Mouse (Mus musculus): ENCODE results near the gene Aplp2. TPM values are rescaled to one million over a fixed set of nuclear protein-coding genes. Genes with fewer than 3 reads are reported as not detected.

Gene Aplp2
- polyA plus RNA-seq, 1 experiment: 47.3 TPM

DNA sequence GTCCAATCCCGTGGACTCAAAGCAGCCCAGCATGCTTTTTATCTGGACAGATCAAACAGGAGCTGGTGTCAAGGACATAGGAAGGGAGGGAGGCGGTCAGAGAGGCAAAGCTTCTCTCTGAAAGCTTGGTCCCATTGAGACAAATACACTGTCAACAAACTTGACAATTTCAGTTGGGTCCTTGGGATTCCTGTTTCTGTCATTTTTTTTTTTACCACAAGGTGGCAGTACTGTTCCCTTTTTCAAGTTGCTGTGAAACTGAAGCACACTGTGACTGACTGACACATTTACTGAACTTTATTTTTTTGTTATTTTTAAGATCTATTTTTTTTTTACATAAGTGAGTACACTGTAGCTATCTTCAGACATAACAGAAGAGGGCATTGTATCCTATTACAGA is 60.6 kb downstream of the Aplp2 start:
- H3ac ChIP-seq (ENCODE audit: control insufficient read depth, insufficient read length, low read depth): no peak overlapping the region
- no peaks in the 10 kb centered on the region for H3K79me3 ChIP-seq (ENCODE audit: low read depth)
- no peaks in the 10 kb centered on the region for H3K27me3 ChIP-seq (ENCODE audit: control insufficient read depth, insufficient read depth, insufficient read length)
- no peaks in the 10 kb centered on the region for H3K79me2 ChIP-seq (ENCODE audit: control insufficient read depth, insufficient read depth)
- TF ChIP-seq MAX (IDR thresholded peaks at IDR 0.05) (no peak), MYOD1 (IDR thresholded peaks at IDR 0.05; ENCODE audit: control insufficient read depth, insufficient read length, low read depth) (no peak), CTCF (IDR thresholded peaks at IDR 0.05; ENCODE audit: control insufficient read depth, insufficient read depth, insufficient read length) (no peak), USF1 (IDR thresholded peaks at IDR 0.05; ENCODE audit: low read depth) (no peak), FOSL1 (IDR thresholded peaks at IDR 0.05; ENCODE audit: insufficient read depth, low read length, poor library complexity, severe bottlenecking) (no peak), CEBPB (IDR thresholded peaks at IDR 0.05; ENCODE audit: low read depth) (no peak)
- H3K36me3 ChIP-seq (ENCODE audit: control insufficient read depth, insufficient read depth): peaks cover 15% of the 10 kb centered on the region
- no peak overlapping the region for H3K4me3 ChIP-seq (ENCODE audit: insufficient read depth, poor library complexity, severe bottlenecking)

DNA sequence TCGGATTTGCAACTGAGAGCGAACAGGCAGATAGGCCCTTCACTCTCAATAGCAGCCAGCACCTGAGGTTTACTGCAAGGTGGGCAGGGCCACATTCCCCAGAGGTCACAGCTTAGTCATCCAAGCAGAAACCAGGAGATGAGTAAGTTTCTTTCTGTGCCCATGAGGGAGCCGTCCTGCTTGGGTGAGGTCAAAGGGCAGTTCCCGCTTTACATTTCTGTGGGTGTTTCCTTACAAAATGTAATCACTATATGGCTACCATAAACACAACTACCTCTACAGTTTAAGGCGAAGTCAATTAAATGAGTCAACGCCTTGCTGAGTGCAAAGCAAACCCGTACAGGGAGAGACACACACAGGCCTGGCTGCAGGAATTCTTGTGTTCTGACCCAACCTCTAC is 63.5 kb downstream of the Aplp2 start:
- Histone ChIP-seq H3K79me3 (ENCODE audit: low read depth) (no peaks in the 10 kb centered on the region), H3K4me3 (ENCODE audit: insufficient read depth, poor library complexity, severe bottlenecking) (no peak overlapping the region), H3K27me3 (ENCODE audit: control insufficient read depth, insufficient read depth, insufficient read length) (no peaks in the 10 kb centered on the region), H3ac (ENCODE audit: control insufficient read depth, insufficient read length, low read depth) (no peak overlapping the region), H3K36me3 (ENCODE audit: control insufficient read depth, insufficient read depth) (peaks cover 9% of the 10 kb centered on the region), H3K79me2 (ENCODE audit: control insufficient read depth, insufficient read depth) (no peaks in the 10 kb centered on the region)
- no peak for TF ChIP-seq USF1 (IDR thresholded peaks at IDR 0.05; ENCODE audit: low read depth)
- TF ChIP-seq MYOG (IDR thresholded peaks at IDR 0.05; ENCODE audit: control insufficient read depth, extremely low read depth, insufficient read length): no peak
- TF ChIP-seq MAX (IDR thresholded peaks at IDR 0.05): no peak
- no peak for TF ChIP-seq CEBPB (IDR thresholded peaks at IDR 0.05; ENCODE audit: low read depth)
- TF ChIP-seq FOSL1 (IDR thresholded peaks at IDR 0.05; ENCODE audit: insufficient read depth, low read length, poor library complexity, severe bottlenecking): no peak
- TF ChIP-seq CTCF (IDR thresholded peaks at IDR 0.05; ENCODE audit: control insufficient read depth, insufficient read depth, insufficient read length): no peak
- TF ChIP-seq MYOD1 (IDR thresholded peaks at IDR 0.05; ENCODE audit: control insufficient read depth, insufficient read length, low read depth): no peak

DNA sequence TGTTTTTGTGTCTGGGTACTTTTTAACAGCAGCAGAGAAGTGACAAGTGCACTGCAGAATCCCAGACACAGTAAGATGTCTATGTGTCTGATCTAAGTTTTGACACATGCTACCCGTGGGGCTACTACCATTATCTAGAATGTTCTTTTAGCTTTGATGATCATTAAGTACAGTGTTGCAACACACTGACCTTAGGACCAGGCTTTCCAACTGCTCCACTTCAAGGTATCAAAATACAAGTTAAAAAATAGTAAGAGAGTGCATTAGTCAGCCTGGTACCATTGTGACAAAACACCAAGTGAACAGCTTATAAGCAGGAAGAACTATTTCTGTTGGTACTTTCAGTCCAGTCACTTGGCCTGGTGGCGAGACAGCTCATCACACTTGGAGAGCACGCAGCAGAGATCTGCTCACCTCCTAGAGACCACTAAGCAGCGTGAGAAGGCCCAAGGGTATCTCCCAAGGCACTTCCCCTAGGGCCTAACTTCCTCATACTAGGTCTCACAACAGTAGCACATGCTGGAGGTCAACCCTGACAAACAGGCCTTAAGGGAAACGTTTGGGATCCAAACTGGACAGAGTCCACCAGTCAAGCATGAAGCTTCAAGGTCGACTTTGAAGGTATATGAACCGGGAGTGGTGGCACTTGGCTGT is 66.2 kb downstream of the Aplp2 start:
- Histone ChIP-seq H3K27me3 (ENCODE audit: control insufficient read depth, insufficient read depth, insufficient read length) (no peaks in the 10 kb centered on the region), H3ac (ENCODE audit: control insufficient read depth, insufficient read length, low read depth) (no peak overlapping the region), H3K79me3 (ENCODE audit: low read depth) (no peaks in the 10 kb centered on the region), H3K4me3 (ENCODE audit: insufficient read depth, poor library complexity, severe bottlenecking) (no peak overlapping the region), H3K36me3 (ENCODE audit: control insufficient read depth, insufficient read depth) (peaks cover 5% of the 10 kb centered on the region), H3K79me2 (ENCODE audit: control insufficient read depth, insufficient read depth) (no peaks in the 10 kb centered on the region)
- TF ChIP-seq MYOD1 (IDR thresholded peaks at IDR 0.05; ENCODE audit: control insufficient read depth, insufficient read length, low read depth) (no peak), MAX (IDR thresholded peaks at IDR 0.05) (no peak), FOSL1 (IDR thresholded peaks at IDR 0.05; ENCODE audit: insufficient read depth, low read length, poor library complexity, severe bottlenecking) (no peak), CEBPB (IDR thresholded peaks at IDR 0.05; ENCODE audit: low read depth) (no peak), CTCF (IDR thresholded peaks at IDR 0.05; ENCODE audit: control insufficient read depth, insufficient read depth, insufficient read length) (no peak), USF1 (IDR thresholded peaks at IDR 0.05; ENCODE audit: low read depth) (no peak), MYOG (IDR thresholded peaks at IDR 0.05; ENCODE audit: control insufficient read depth, extremely low read depth, insufficient read length) (no peak)

DNA sequence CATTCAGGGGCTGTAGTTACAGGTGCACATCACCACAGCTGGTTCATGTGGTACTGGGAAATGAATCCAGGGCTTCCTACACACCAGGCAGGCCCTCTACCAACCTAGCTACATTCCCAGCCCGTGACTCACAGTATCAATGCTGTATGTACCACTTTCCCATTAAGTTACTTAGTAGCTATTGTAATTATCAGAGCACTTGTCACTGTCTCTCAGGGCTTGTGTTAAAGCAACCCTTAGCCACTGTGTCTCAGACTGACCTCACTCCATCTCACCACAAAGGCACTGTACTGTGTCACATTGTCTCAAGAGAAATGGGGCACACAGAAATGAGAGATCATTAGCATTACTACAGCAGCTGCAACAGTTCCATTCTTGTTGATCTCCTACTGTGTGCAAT is 68.7 kb downstream of the Aplp2 start:
- no peaks in the 10 kb centered on the region for H3K79me2 ChIP-seq (ENCODE audit: control insufficient read depth, insufficient read depth)
- TF ChIP-seq MAX (IDR thresholded peaks at IDR 0.05): no peak
- TF ChIP-seq MYOD1 (IDR thresholded peaks at IDR 0.05; ENCODE audit: control insufficient read depth, insufficient read length, low read depth): peak; percentile 60

DNA sequence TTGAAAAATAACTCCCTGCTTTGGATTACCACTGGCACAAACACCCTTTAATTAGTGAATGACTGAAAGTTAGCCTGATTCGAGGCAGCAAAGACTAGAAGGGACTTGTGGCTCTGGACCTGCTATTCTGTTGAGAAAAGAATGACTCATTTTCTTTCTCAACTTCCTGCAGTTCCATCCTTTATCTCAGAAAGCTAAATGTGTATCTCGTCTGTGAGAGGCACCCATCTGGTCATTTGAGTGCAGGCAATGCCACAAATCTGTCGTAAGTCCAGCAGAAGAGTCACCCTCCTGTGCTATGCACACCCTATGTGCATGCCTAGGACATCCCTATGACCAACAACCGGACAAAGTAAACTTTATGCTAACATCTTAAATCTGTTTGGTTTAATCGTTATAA is 78.5 kb downstream of the Aplp2 start:
- peaks cover 37% of the 10 kb centered on the region for H3K27me3 ChIP-seq (ENCODE audit: control insufficient read depth, insufficient read depth, insufficient read length)
- no peaks in the 10 kb centered on the region for H3K36me3 ChIP-seq (ENCODE audit: control insufficient read depth, insufficient read depth)
- TF ChIP-seq MYOD1 (IDR thresholded peaks at IDR 0.05; ENCODE audit: control insufficient read depth, insufficient read length, low read depth) (no peak), USF1 (IDR thresholded peaks at IDR 0.05; ENCODE audit: low read depth) (no peak), CEBPB (IDR thresholded peaks at IDR 0.05; ENCODE audit: low read depth) (no peak), FOSL1 (IDR thresholded peaks at IDR 0.05; ENCODE audit: insufficient read depth, low read length, poor library complexity, severe bottlenecking) (no peak), CTCF (IDR thresholded peaks at IDR 0.05; ENCODE audit: control insufficient read depth, insufficient read depth, insufficient read length) (no peak), MAX (IDR thresholded peaks at IDR 0.05) (no peak), MYOG (IDR thresholded peaks at IDR 0.05; ENCODE audit: control insufficient read depth, extremely low read depth, insufficient read length) (no peak)
- no peak overlapping the region for H3ac ChIP-seq (ENCODE audit: control insufficient read depth, insufficient read length, low read depth)
- H3K79me3 ChIP-seq (ENCODE audit: low read depth): no peaks in the 10 kb centered on the region
- H3K4me3 ChIP-seq (ENCODE audit: insufficient read depth, poor library complexity, severe bottlenecking): no peak overlapping the region
- no peaks in the 10 kb centered on the region for H3K79me2 ChIP-seq (ENCODE audit: control insufficient read depth, insufficient read depth)

More for the DNA sequence above, 68.7 kb downstream of the Aplp2 start:
- no peak overlapping the region for H3K4me3 ChIP-seq (ENCODE audit: insufficient read depth, poor library complexity, severe bottlenecking)
- H3K36me3 ChIP-seq (ENCODE audit: control insufficient read depth, insufficient read depth): no peaks in the 10 kb centered on the region
- no peaks in the 10 kb centered on the region for H3K27me3 ChIP-seq (ENCODE audit: control insufficient read depth, insufficient read depth, insufficient read length)
- no peak overlapping the region for H3ac ChIP-seq (ENCODE audit: control insufficient read depth, insufficient read length, low read depth)
- no peaks in the 10 kb centered on the region for H3K79me3 ChIP-seq (ENCODE audit: low read depth)

Data from C2C12 (cell line).